Mouse (Mus musculus): ENCODE data around the gene Akap3.

Akap3 gene

GRCm38 (mm10) chr6:126852881-126853280, at the start of gene Akap3:
TSS of gene Akap3 (plus strand) at chr6:126853098.
- DNase-seq = no peak

GRCm38 (mm10) chr6:126806783-126807182, 46.1 kb upstream of the Akap3 start:
- no peak for DNase-seq

GRCm38 (mm10) chr6:126808134-126808533, 44.8 kb upstream of the Akap3 start:
- DNase-seq = no peak

- no peak for DNase-seq
Measured at GRCm38 (mm10) chr6:126808561-126808960, 44.3 kb upstream of the Akap3 start.

- no peak for DNase-seq
Measured at GRCm38 (mm10) chr6:126811481-126811880, 41.4 kb upstream of the Akap3 start.

- no peak for DNase-seq
Measured at GRCm38 (mm10) chr6:126815206-126815750, 37.6 kb upstream of the Akap3 start.

GRCm38 (mm10) chr6:126816338-126816737, 36.6 kb upstream of the Akap3 start:
- no peak for DNase-seq

GRCm38 (mm10) chr6:126823087-126823486, 29.8 kb upstream of the Akap3 start:
- no peak for DNase-seq

GRCm38 (mm10) chr6:126836628-126837027, 16.3 kb upstream of the Akap3 start:
- DNase-seq = no peak

GRCm38 (mm10) chr6:126848712-126849704, 3.9 kb upstream of the Akap3 start, which contains the start of gene Ndufa9:
TSS of gene Ndufa9 (minus strand) at chr6:126849136.
- DNase-seq = peak; percentile 97

GRCm38 (mm10) chr6:126877118-126877517, 24.2 kb downstream of the Akap3 start:
- DNase-seq = no peak

GRCm38 (mm10) chr6:126907378-126907777, 54.5 kb downstream of the Akap3 start:
- DNase-seq = no peak

GRCm38 (mm10) chr6:126907876-126908275, 55.0 kb downstream of the Akap3 start:
- DNase-seq = no peak

- no peak for DNase-seq
Measured at GRCm38 (mm10) chr6:126910727-126911126, 57.8 kb downstream of the Akap3 start.

- DNase-seq = no peak
Measured at GRCm38 (mm10) chr6:126914928-126915327, 62.0 kb downstream of the Akap3 start.

- no peak for DNase-seq
Measured at GRCm38 (mm10) chr6:126921111-126921881, 68.4 kb downstream of the Akap3 start, which contains the start of gene Dyrk4. TSS of gene Dyrk4 (minus strand) at chr6:126921839.
